Mouse (Mus musculus): ENCODE results near the gene Sdr9c7.

DNA sequence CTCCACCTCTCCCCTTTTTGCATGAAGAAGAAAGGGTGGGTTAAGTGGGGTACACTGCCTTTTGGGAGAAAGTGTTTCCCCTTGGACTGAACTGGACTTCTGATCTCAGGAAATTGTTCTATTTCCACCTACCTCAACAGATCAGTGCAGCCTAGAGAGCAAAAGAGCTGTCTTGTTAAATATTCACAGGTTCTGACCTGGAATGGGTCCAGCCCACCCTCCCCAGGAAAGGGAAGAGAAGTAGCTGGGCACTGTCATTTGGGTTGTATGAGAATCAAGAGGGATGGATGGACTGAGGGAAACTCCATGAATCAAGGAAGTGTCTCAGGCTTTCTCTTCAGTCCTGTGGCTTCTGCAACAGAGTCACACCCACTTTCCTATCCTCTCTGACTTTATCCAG is 33.4 kb upstream of the Sdr9c7 start:
- TF ChIP-seq GATA1 (IDR thresholded peaks at IDR 0.05; ENCODE audit: low read depth, low read length) (no peak), POLR2A (IDR thresholded peaks at IDR 0.05; ENCODE audit: control insufficient read depth in 1 of 2, insufficient read depth in 1 of 2, low read depth in 1 of 2, low read length in 2 of 2, poor library complexity in 1 of 2) (no peak), MAZ (IDR thresholded peaks at IDR 0.05; ENCODE audit: low read depth, low read length) (no peak), CTCF (IDR thresholded peaks at IDR 0.05 in 2 of 3, conservative IDR thresholded peaks at IDR 0.05 in 1 of 3; ENCODE audit: control insufficient read depth in 1 of 3, insufficient read depth in 1 of 3, low read depth in 2 of 3, low read length in 3 of 3, poor library complexity in 1 of 3, severe bottlenecking in 1 of 3) (no peak), JUND (IDR thresholded peaks at IDR 0.05; ENCODE audit: low read depth, low read length) (no peak), TBP (IDR thresholded peaks at IDR 0.05; ENCODE audit: low read depth, low read length) (no peak), POLR2AphosphoS2 (IDR thresholded peaks at IDR 0.05; ENCODE audit: low read length) (no peak), KAT2A (conservative IDR thresholded peaks at IDR 0.05; ENCODE audit: low read depth, low read length) (no peak)
